Mouse (Mus musculus) ES-E14 (cell line): ENCODE results near the gene Ssna1.

Source experiments
- CHD2 ChIP-seq: IDR thresholded peaks from 2 replicates; pipeline ENCODE4 v1.6.1; 2014; ENCODE audit warnings: mild to moderate bottlenecking, low read depth, low read length, inconsistent platforms
- HCFC1 ChIP-seq: IDR thresholded peaks from 2 replicates; pipeline ENCODE4 v1.6.1; 2012; ENCODE audit warnings: low read length, inconsistent platforms, borderline replicate concordance; ENCODE audit not compliant: insufficient read depth
- MAFK ChIP-seq: IDR thresholded peaks from 2 replicates; pipeline ENCODE4 v1.6.1; 2014; ENCODE audit warnings: mild to moderate bottlenecking, low read depth, low read length, inconsistent platforms; ENCODE audit not compliant: insufficient read depth
- ZC3H11A ChIP-seq: IDR thresholded peaks from 2 replicates; pipeline ENCODE4 v1.6.1; 2012; ENCODE audit warnings: low read depth, mild to moderate bottlenecking, inconsistent platforms, low read length, borderline replicate concordance
- ZNF384 ChIP-seq: IDR thresholded peaks from 2 replicates; pipeline ENCODE4 v1.6.1; 2012; ENCODE audit warnings: low read depth, low read length, inconsistent platforms

DNA sequence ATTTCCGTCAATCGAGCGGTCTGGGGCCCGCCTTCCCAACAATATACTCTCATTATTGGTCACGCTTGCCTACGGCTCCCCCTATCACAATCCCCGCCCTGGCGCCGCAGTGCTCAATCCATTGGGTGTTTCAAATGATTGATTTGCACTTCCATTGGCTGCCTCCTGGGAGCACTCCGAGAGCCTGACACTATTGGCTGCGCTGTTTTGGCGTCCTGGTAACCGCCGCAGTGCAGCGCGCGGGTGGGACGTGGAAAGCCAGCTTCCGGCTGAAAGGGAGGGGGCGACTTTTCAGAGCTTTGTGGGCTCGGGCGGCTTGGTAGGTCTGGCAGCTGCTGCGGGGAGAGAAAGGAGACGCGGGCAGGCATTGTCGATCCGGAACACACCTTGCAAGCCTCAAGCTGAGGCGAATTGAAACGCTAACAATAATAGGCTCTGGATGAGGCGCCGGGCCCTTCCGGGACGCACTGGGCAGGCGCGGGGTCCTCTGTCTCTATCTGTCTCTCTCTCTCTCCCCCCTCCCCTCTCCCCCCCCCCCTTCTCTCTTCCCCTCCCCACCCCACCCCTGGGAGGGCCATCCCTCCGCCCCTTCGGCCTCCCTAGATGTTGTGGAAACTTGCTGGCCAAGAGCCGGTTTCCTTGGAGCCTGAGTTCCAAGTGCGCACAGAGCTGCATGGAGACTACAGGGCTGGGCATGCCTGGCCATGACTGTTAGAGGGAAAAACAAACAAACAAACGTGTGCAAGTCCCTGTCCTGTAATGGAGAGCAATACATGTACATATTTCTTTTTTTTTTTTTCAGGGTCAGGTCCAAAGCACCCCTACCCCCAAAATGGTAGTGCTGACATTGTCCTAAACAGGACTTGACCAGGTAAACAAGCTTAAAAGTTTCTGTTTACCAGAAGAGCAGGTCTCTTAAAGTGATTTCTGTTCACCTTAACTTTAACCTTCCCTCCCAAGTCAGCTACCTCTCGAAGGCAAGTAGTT is 47.2 kb downstream of the Ssna1 start:
- TF ChIP-seq HCFC1: peak; percentile 55; the same call in 1 of the 2 replicates
- peak; percentile 94 for TF ChIP-seq CHD2
- no peak for TF ChIP-seq ZNF384
- TF ChIP-seq MAFK: no peak
- no peak for TF ChIP-seq ZC3H11A
